Mouse (Mus musculus) heart, adult 2 months (tissue): ENCODE results near the gene Mybl2. TPM values are rescaled to one million over a fixed set of nuclear protein-coding genes. Genes with fewer than 3 reads are reported as not detected.

Source experiments
- DNase-seq, 2 experiments: peaks; one replicate each; pipeline ENCODE4 v3.0.0; 2021
- H3K27ac ChIP-seq: fragments of 200-600 bp; 2 replicates; pipeline ENCODE4 v1.8.1; 2022
- H3K27me3 ChIP-seq: fragments of 200-500 bp; 2 replicates; pipeline ENCODE4 v1.6.1; 2012; ENCODE audit warnings: mild to moderate bottlenecking, low read length, inconsistent platforms, mixed read lengths; ENCODE audit not compliant: control insufficient read depth, insufficient read depth
- H3K36me3 ChIP-seq: fragments of 200-500 bp; 2 replicates; pipeline ENCODE4 v1.6.1; 2012; ENCODE audit warnings: low read length, inconsistent platforms; ENCODE audit not compliant: control insufficient read depth, insufficient read depth
- H3K4me1 ChIP-seq: fragments of 200-500 bp; 2 replicates; pipeline ENCODE4 v1.6.1; 2011; ENCODE audit warnings: low read length; ENCODE audit not compliant: control insufficient read depth, insufficient read depth
- H3K4me3 ChIP-seq: fragments of 200-600 bp; 2 replicates; pipeline ENCODE4 v1.8.1; 2022
- H3K79me2 ChIP-seq: fragments of 200-500 bp; replicated peaks from 2 replicates; pipeline ENCODE4 v1.6.1; 2012; ENCODE audit warnings: mild to moderate bottlenecking, inconsistent platforms, low read length, moderate library complexity, mixed read lengths; ENCODE audit not compliant: control insufficient read depth, insufficient read depth
- H3K9ac ChIP-seq: fragments of 200-500 bp; 2 replicates; pipeline ENCODE4 v1.6.1; 2012; ENCODE audit warnings: low read depth, mild to moderate bottlenecking, control low read depth, inconsistent platforms, low read length, mixed read lengths
- CTCF ChIP-seq: fragments of 200-600 bp; IDR thresholded peaks from 2 replicates; pipeline ENCODE4 v1.8.1; 2022; ENCODE audit warnings: antibody characterized with exemption, mild to moderate bottlenecking, moderate library complexity
- EP300 ChIP-seq: fragments of 200-500 bp; IDR thresholded peaks from 2 replicates; pipeline ENCODE4 v1.6.1; 2011; ENCODE audit warnings: low read depth, low read length, control low read depth; ENCODE audit not compliant: insufficient read depth
- POLR2A ChIP-seq: fragments of 200-500 bp; IDR thresholded peaks from 2 replicates; pipeline ENCODE4 v1.6.1; 2011; ENCODE audit warnings: mild to moderate bottlenecking, low read depth, low read length, control low read depth; ENCODE audit not compliant: insufficient read depth
- WGBS: fragments of 180-500 bp; shearing (Covaris S2); methylation state at CpG from one replicate; pipeline ENCODE4 v1.1.7; 2018; 5-methylcytosine and 5-hydroxymethylcytosine counted together
- intact Hi-C: fragments of 180-260 bp; cut with DNase I; formaldehyde crosslinking; loops from one replicate; pipeline ENCODE4 v1.15.1; 2025
- polyA plus RNA-seq: library from polyadenylated mRNA; depleted of rRNA; stranded (reverse); fragments of >200 nt; gene quantifications from 2 replicates; pipeline ENCODE4 v1.2.3, GENCODE M21; 2012
- total RNA-seq, 2 experiments: library from RNA; stranded (reverse); gene quantifications; 2 replicates each; pipeline ENCODE4 v1.2.3; 2021

The Mybl2 gene
- total and polyA plus RNA-seq, 3 experiments = 0.16 to 0.41 (median 0.18) TPM

DNA sequence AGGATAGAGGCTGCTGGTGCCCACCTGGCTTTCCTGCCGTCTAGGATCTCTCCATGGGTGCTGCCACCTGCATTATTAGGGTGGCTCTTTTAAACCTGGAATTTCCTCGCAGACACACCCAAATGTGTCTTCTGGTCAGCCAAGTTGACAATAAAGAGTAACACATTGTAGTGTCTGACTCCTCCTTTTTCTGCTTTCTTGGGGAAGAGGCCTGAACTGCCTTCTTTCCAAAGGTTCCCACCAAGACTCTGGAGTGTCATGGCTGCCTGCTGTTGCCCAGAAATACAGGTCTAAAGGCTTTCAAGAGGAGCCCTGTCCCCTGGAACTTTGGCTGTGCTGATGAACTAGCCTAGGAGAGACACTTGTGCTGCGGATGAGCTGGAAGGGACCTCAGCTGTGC lies 30.0 kb downstream of the Mybl2 start:
- intact Hi-C loops = no loop called here
- Histone ChIP-seq H3K79me2 (no peaks in the 10 kb centered on the region), H3K4me1 (no peaks in the 10 kb centered on the region), H3K27ac (no peak overlapping the region), H3K36me3 (no peaks in the 10 kb centered on the region), H3K9ac (no peak overlapping the region), H3K27me3 (no peaks in the 10 kb centered on the region), H3K4me3 (no peak overlapping the region)
- TF ChIP-seq POLR2A (no peak), EP300 (no peak), CTCF (no peak)
- no peak for DNase-seq
- 90% methylated on average over 3 of the region's 3 CpGs for WGBS

DNA sequence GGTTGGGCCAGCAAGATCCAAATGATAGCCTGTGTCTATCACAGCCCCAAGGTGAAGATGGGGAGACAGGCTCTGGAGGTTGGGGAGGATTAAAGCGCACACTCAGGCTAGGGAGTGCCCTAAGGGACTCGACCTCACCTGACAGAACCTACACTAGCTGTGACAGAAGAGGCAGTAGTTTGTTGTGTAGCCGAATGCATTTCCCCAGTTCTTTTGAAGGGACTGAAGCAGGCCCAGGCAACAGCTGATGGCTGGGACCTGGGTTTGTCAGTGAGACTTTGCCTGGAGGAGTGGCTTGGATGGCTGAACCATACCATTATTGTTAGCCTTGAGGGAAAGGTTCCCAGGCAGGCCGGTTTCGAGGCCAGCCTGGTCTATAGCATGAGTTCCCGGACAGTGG lies 30.6 kb downstream of the Mybl2 start:
- intact Hi-C loops = no loop called here
- no peaks in the 10 kb centered on the region for H3K27me3 ChIP-seq
- no peaks in the 10 kb centered on the region for H3K79me2 ChIP-seq
- WGBS = 86% methylated on average over 6 of the region's 6 CpGs
- H3K4me3 ChIP-seq = no peak overlapping the region
- H3K9ac ChIP-seq = no peak overlapping the region
- no peak for DNase-seq
- no peaks in the 10 kb centered on the region for H3K36me3 ChIP-seq
- no peaks in the 10 kb centered on the region for H3K4me1 ChIP-seq
- no peak overlapping the region for H3K27ac ChIP-seq
- no peak for TF ChIP-seq EP300
- no peak for TF ChIP-seq CTCF

DNA sequence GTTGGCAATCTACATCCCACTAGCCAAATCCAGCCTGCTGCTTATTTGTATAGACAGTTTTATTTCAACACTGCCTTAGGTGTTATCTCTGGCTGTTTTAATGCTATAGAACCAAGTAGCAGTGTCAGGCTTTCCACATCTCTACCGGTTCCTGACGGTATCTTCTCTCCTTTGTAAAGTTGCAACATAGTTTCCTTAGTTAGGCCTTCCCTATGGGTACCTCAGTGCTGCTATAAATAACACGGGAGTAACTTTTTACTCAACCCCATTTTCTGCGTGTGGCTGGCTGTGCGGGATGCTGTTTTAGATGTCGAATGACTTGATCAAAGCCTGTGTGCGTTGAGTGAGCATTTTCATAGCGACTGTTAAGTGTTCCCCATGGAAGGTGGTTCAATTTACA lies 32.1 kb downstream of the Mybl2 start:
- Histone ChIP-seq H3K4me1 (no peaks in the 10 kb centered on the region), H3K27ac (no peak overlapping the region), H3K4me3 (no peak overlapping the region), H3K27me3 (no peaks in the 10 kb centered on the region), H3K79me2 (no peaks in the 10 kb centered on the region), H3K36me3 (no peaks in the 10 kb centered on the region), H3K9ac (no peak overlapping the region)
- WGBS = 58% methylated on average over 8 of the region's 8 CpGs
- intact Hi-C loops = no loop called here
- DNase-seq = no peak
- TF ChIP-seq CTCF (no peak), POLR2A (no peak)

DNA sequence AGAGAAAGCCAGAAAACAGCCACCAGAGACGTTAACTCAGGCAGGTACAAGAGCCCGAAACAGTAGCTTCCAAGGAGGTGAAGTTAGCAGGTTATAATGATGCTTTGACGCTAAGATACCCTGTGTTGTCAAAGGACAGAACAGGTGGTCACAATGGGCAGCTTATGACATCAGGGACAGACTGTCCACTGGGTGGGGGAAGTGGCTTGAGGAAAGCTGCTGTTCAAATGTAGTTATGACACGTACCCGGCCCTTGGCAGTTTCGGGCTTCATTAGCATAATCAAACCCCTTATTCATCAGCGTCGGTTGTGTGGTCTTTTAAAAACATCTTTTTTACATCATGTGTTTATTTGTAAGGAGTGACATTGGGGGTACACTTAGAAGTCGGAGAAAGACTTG lies 33.2 kb downstream of the Mybl2 start, which contains the start of gene Gtsf1l:
Gene Gtsf1l (minus strand): TSS at position 128 of the 400 bp plus-strand sequence.
- intact Hi-C loops = no loop called here
- Histone ChIP-seq H3K9ac (no peak within 1 kb of the TSS), H3K79me2 (no peaks in the 10 kb centered on the region), H3K36me3 (no peaks in the 10 kb centered on the region), H3K4me1 (no peaks in the 10 kb centered on the region), H3K4me3 (no peak within 1 kb of the TSS), H3K27me3 (no peaks in the 10 kb centered on the region), H3K27ac (no peak within 1 kb of the TSS)
- no peak for TF ChIP-seq EP300
- no peak for TF ChIP-seq POLR2A
- no peak for TF ChIP-seq CTCF
- 80% methylated on average over 9 of the region's 9 CpGs for WGBS
- DNase-seq = no peak

DNA sequence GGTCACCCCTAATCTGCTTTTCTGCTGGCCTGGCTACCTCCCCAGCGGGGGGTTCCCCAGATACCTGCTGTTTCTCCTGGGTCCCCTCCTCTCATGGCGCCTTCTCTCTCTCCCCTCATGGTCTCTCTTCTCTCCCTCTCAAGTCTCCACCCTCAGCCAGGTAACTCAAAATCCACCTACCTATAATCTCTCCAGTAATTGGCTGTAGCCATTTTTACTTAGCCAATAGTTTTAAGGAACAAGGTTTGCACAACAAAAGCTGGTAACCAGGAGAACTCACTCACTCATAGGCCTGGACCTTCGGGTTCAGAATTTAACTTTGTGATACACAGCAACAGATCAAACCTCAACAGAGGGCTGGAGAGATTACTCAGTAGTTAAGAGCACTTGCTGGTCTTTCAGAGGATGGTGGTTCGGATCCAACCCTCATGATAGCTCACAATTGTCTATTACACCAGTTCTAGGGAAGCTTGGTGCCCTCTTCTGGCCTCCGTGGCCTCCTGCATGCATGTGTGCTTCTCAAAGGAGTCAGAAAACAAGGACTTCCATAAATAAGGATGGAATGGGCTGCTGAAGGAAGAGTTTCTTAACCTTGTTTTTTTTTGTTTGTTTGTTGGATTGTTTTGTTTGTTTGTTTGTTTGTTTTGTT lies 35.1 kb downstream of the Mybl2 start:
- Histone ChIP-seq H3K4me1 (no peaks in the 10 kb centered on the region), H3K9ac (no peak overlapping the region), H3K27ac (no peak overlapping the region), H3K36me3 (no peaks in the 10 kb centered on the region), H3K27me3 (no peaks in the 10 kb centered on the region), H3K4me3 (no peak overlapping the region), H3K79me2 (no peaks in the 10 kb centered on the region)
- TF ChIP-seq CTCF = peak; percentile 53
- no peak for TF ChIP-seq POLR2A
- no peak for TF ChIP-seq EP300
- 75% methylated on average over 5 of the region's 5 CpGs for WGBS
- intact Hi-C loops = no loop called here
- DNase-seq = no peak

DNA sequence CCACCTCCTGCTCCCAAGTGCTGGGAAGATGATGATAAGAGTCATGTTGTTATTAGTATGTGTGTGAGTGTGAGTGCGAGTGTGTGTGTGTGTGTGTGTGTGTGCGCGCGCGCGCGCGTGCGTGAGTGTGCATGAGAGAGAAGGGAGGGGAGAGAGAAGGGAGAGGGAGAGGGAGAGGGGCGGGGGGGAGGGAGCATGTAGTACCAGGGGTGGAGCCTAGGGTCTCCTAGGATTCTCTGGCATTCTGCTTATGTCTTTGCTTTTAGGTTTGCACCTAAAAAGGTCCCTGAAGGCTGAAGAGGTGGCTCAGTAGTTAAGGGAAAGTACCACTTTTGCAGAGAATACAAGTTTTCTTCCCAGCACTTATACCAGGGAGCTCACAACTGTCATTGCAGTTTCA lies 40.4 kb downstream of the Mybl2 start:
- 89% methylated on average over 10 of the region's 10 CpGs for WGBS
- intact Hi-C loops = no loop called here
- H3K4me1 ChIP-seq = no peaks in the 10 kb centered on the region
- no peak overlapping the region for H3K27ac ChIP-seq
- TF ChIP-seq POLR2A (no peak), CTCF (no peak), EP300 (no peak)
- H3K9ac ChIP-seq = no peak overlapping the region
- H3K27me3 ChIP-seq = no peaks in the 10 kb centered on the region
- no peaks in the 10 kb centered on the region for H3K36me3 ChIP-seq
- no peak for DNase-seq
- H3K4me3 ChIP-seq = no peak overlapping the region
- no peaks in the 10 kb centered on the region for H3K79me2 ChIP-seq
